Mouse (Mus musculus) stomach, postnatal 0 days (tissue): ENCODE results near the gene Fli1. TPM values are rescaled to one million over a fixed set of nuclear protein-coding genes. Genes with fewer than 3 reads are reported as not detected.

Experiments
- ATAC-seq: fragments of 200-750 bp; cut with Nextera tagmentation; 2 replicates; pipeline ENCODE4 v1.8.0; 2017; ENCODE audit not compliant: low FRiP score, low TSS enrichment
- DNase-seq: peaks from one replicate; pipeline ENCODE4 v3.0.0-alpha.2; 2016; ENCODE audit warnings: low spot score
- H3K27ac ChIP-seq: fragments of 300-500 bp; sonication (generic); replicated peaks from 2 replicates; pipeline ENCODE4 v1.5.1; 2014; ENCODE audit warnings: mild to moderate bottlenecking, control low read depth
- H3K27me3 ChIP-seq: fragments of 300-500 bp; sonication (generic); 2 replicates; pipeline ENCODE4 v1.6.1; 2014; ENCODE audit warnings: low read length; ENCODE audit not compliant: control insufficient read depth, insufficient read depth
- H3K36me3 ChIP-seq: fragments of 300-500 bp; sonication (generic); 2 replicates; pipeline ENCODE4 v1.6.1; 2014; ENCODE audit warnings: low read length, mixed read lengths; ENCODE audit not compliant: control insufficient read depth, insufficient read depth
- H3K4me1 ChIP-seq: fragments of 300-500 bp; sonication (generic); replicated peaks from 2 replicates; pipeline ENCODE4 v1.6.1; 2014; ENCODE audit warnings: antibody characterized with exemption; ENCODE audit not compliant: control insufficient read depth, insufficient read depth
- H3K4me2 ChIP-seq: fragments of 300-500 bp; sonication (generic); replicated peaks from 2 replicates; pipeline ENCODE4 v1.6.1; 2014; ENCODE audit warnings: low read depth, mild to moderate bottlenecking, control low read depth, moderate library complexity
- H3K4me3 ChIP-seq: fragments of 300-500 bp; sonication (generic); 2 replicates; pipeline ENCODE4 v1.5.1; 2014; ENCODE audit warnings: low read depth, low read length, control low read depth
- H3K9ac ChIP-seq: fragments of 300-500 bp; sonication (generic); 2 replicates; pipeline ENCODE4 v1.6.1; 2014; ENCODE audit warnings: mild to moderate bottlenecking, low read length, control low read depth, mixed read lengths
- H3K9me3 ChIP-seq: fragments of 300-500 bp; sonication (generic); 2 replicates; pipeline ENCODE4 v1.6.1; 2016; ENCODE audit warnings: low read length; ENCODE audit not compliant: control insufficient read depth
- CTCF ChIP-seq: IDR thresholded peaks from 2 replicates; pipeline ENCODE4 v1.5.1; 2016; ENCODE audit warnings: antibody characterized with exemption, low read depth, mild to moderate bottlenecking, moderate library complexity
- EP300 ChIP-seq: optimal IDR thresholded peaks from 2 replicates; pipeline ENCODE3; 2016; ENCODE audit warnings: antibody characterized with exemption
- WGBS: fragments of 180-500 bp; shearing (Covaris S2); extraction: QIAGEN DNeasy Blood & Tissue Kit; methylation state at CpG from one replicate; pipeline ENCODE4 v1.1.7; 2014; 5-methylcytosine and 5-hydroxymethylcytosine counted together
- polyA plus RNA-seq: library from polyadenylated mRNA; unstranded; fragments of >200 nt; fragmentation: Nextera tagmentation; extraction: Ambion mirVana; gene quantifications from 2 replicates; pipeline ENCODE4 v1.2.1, GENCODE M21; 2015

The Fli1 gene
- polyA plus RNA-seq, 1 experiment from 2014 or later: 4.9 TPM

DNA sequence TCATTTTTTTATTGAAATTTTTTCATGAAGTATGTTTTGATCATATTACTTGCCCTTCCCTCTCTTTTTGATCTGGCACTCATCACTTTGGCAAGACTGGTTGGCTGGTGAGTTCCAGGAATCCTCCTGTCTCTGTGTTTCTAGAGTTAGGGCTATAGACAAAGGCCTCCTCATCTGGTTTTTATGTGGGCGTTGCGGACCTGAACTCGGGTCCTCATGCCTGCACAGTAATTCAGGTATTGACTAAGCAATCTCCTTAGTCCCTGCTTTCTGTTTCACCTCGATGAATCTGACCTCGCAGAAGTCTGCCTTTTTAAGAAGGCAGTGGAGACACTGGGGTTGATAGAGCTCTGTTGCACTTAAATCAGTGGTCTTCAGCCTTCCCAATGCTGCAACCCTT lies 54.8 kb downstream of the Fli1 start:
- ATAC-seq (no peak), DNase-seq (no peak)
- Histone ChIP-seq H3K9ac (no peak overlapping the region), H3K9me3 (no peaks in the 10 kb centered on the region), H3K4me3 (no peak overlapping the region), H3K27ac (no peak overlapping the region), H3K36me3 (no peaks in the 10 kb centered on the region), H3K4me2 (no peak overlapping the region), H3K4me1 (no peaks in the 10 kb centered on the region), H3K27me3 (no peaks in the 10 kb centered on the region)
- WGBS: 92% methylated on average over 5 of the region's 5 CpGs
- TF ChIP-seq EP300 (no peak), CTCF (no peak)

DNA sequence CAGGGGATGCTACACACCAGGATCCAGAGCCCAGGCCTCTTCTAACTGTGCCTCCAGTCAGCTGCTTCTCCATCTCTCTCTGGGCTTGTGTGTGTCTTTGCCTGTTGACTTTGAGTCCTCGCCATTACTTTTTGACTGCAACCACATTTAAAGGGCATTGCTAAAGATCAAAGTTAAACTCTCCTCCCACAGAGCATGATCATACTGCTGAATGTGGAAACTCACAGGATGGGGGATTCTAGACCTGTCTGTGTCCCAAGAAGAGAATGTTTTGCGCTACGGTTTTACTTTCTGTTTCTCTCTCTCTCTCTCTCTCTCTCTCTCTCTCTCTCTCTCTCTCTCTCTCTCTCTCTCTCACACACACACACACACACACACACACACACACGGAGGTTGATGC lies 55.3 kb downstream of the Fli1 start:
- Histone ChIP-seq H3K9ac (no peak overlapping the region), H3K9me3 (no peaks in the 10 kb centered on the region), H3K4me2 (no peak overlapping the region), H3K27ac (no peak overlapping the region), H3K4me1 (no peaks in the 10 kb centered on the region), H3K27me3 (no peaks in the 10 kb centered on the region), H3K36me3 (no peaks in the 10 kb centered on the region), H3K4me3 (no peak overlapping the region)
- TF ChIP-seq EP300: no peak
- no peak for TF ChIP-seq CTCF
- ATAC-seq (no peak), DNase-seq (no peak)
- WGBS: 77% methylated on average over 4 of the region's 4 CpGs

DNA sequence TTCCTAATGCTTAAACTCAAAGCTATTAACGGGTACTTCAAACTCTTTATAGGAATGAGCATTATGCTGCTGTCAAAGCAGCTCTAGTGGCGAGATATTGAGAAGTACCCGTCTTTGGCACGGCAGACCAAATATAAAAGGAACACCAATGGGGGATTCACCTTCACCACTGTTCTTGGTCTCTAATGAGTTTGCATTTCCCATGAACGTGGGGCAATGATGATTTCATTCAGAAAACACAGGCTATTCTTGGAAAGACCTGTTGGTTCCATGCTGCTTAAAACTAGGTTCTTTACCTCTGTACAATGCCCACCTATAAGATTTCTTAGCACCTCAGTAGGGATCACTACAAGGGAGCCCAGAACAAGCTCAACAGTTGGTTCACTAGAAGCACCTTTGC lies 62.2 kb downstream of the Fli1 start:
- Histone ChIP-seq H3K4me2 (no peak overlapping the region), H3K4me1 (no peaks in the 10 kb centered on the region), H3K9me3 (no peaks in the 10 kb centered on the region), H3K27ac (no peak overlapping the region), H3K9ac (no peak overlapping the region), H3K36me3 (no peaks in the 10 kb centered on the region), H3K4me3 (no peak overlapping the region), H3K27me3 (no peaks in the 10 kb centered on the region)
- 82% methylated on average over 5 of the region's 5 CpGs for WGBS
- no peak for DNase-seq
- ATAC-seq: no peak
- TF ChIP-seq EP300: no peak
- TF ChIP-seq CTCF: no peak

DNA sequence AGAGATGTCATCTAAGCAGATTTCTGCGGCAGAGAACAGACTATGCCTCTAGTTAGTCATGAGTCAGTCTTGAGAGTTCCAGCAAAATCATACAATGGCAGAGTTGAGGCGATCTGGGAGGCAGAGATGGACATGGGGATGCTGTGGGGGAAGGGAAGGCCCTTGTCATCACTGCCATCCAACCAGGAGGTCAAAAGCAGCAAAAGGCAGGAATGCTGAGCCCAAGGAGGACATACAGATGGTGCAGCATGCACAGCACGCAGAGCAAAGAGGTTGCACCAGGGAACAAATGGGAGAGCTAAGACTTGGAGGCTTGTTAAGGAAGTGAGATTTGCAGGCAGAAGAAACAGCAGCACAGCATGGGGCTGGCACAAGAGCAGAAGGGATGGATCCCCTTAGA lies 63.9 kb downstream of the Fli1 start:
- no peaks in the 10 kb centered on the region for H3K9me3 ChIP-seq
- 51% methylated on average over 3 of the region's 3 CpGs for WGBS
- no peak overlapping the region for H3K4me3 ChIP-seq
- no peaks in the 10 kb centered on the region for H3K27me3 ChIP-seq
- no peak overlapping the region for H3K27ac ChIP-seq
- no peaks in the 10 kb centered on the region for H3K4me1 ChIP-seq
- no peak overlapping the region for H3K4me2 ChIP-seq
- no peak for TF ChIP-seq CTCF
- no peak overlapping the region for H3K9ac ChIP-seq
- H3K36me3 ChIP-seq: no peaks in the 10 kb centered on the region
- ATAC-seq: no peak
- DNase-seq: no peak

DNA sequence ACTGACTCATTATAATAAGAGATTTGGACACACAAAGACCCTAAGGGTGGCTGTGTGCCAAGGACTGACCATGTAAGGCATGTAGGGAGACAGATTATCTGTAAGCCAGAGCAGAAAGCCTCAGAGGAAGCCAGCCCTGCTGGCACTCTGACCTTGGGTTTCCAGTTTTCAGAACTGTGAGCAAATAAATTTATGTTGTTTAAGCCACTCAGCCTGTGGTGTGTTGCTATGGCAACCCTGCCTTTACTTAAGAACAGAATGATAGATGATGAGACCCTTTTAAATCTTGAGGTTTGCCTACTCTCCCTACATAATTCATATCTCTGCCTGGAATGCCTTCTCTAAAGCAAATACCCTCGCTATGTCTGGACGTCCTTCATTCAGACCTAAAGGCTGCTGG lies 64.6 kb downstream of the Fli1 start:
- H3K9me3 ChIP-seq: no peaks in the 10 kb centered on the region
- no peaks in the 10 kb centered on the region for H3K27me3 ChIP-seq
- no peaks in the 10 kb centered on the region for H3K36me3 ChIP-seq
- H3K9ac ChIP-seq: no peak overlapping the region
- no peak overlapping the region for H3K4me3 ChIP-seq
- no peak overlapping the region for H3K4me2 ChIP-seq
- DNase-seq (no peak), ATAC-seq (no peak)
- TF ChIP-seq CTCF: no peak
- no peak for TF ChIP-seq EP300
- WGBS: 13% methylated on average over 2 of the region's 2 CpGs
- H3K27ac ChIP-seq: no peak overlapping the region
- H3K4me1 ChIP-seq: no peaks in the 10 kb centered on the region

DNA sequence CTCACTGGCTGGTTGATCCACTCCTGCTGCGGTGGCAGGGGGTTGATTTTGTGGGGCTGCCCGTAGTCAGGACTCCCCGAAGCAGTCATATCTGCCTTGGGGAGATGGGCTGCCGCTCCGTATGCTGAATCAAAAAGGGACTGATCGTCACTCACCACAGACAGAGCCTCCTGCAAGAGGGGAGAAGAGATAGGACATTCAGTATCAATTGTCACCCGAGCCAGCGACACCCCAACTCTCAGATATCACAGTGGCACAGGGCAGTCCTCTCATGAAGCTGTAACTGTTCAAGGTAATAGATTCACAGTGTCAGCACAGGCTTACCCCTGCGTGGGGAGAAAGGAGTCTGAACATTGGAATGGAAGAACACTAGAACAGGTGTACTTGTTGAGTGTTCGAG lies 66.1 kb downstream of the Fli1 start:
- Histone ChIP-seq H3K27ac (no peak overlapping the region), H3K9ac (no peak overlapping the region), H3K9me3 (no peaks in the 10 kb centered on the region), H3K27me3 (no peaks in the 10 kb centered on the region), H3K4me1 (no peaks in the 10 kb centered on the region), H3K36me3 (no peaks in the 10 kb centered on the region), H3K4me3 (no peak overlapping the region), H3K4me2 (no peak overlapping the region)
- ATAC-seq (no peak), DNase-seq (no peak)
- WGBS: 90% methylated on average over 10 of the region's 10 CpGs
- TF ChIP-seq CTCF (no peak), EP300 (no peak)
